Mouse (Mus musculus) retina, embryonic 14.5 days (tissue): ENCODE data around the gene 2410137M14Rik.
A peak's percentile ranks its signal among the peaks of the same experiment; 100 is the strongest.
"Not testable (repeated sequence)": the region's sequence is repeated elsewhere in the genome, so short reads cannot be mapped to it uniquely, and the experiment has no call there.

Experiments used
- DNase-seq: peaks from one replicate; pipeline ENCODE4 v3.0.0-alpha.2; 2015; ENCODE audit warnings: low spot score

The 2410137M14Rik gene

DNA sequence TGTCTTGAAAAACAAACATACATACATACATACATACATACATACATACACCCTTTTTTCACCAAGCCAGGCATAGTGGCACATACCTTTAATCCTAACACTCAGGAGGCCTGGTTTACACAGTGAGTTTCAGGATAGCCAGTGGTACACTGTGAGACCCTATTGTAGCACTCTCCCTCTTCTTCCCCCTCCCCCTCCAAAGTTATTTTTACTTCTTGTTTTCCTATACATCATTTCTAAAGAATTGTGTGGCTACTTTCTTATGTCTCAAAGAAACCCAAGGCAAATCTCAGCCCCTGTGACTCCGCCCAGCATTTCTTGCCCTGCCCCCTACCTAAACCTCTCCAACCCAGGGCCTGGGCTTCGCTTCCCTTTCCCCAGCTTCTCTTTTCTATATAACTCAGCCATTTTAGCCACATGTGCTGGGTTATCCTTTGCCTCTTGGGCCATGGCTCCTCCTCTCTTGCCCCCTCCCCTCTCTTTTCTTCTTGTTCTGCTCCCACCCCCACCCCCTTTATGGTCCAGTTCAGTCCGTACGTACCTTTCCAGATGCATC lies 12.8 kb upstream of the 2410137M14Rik start:
- no peak for DNase-seq

DNA sequence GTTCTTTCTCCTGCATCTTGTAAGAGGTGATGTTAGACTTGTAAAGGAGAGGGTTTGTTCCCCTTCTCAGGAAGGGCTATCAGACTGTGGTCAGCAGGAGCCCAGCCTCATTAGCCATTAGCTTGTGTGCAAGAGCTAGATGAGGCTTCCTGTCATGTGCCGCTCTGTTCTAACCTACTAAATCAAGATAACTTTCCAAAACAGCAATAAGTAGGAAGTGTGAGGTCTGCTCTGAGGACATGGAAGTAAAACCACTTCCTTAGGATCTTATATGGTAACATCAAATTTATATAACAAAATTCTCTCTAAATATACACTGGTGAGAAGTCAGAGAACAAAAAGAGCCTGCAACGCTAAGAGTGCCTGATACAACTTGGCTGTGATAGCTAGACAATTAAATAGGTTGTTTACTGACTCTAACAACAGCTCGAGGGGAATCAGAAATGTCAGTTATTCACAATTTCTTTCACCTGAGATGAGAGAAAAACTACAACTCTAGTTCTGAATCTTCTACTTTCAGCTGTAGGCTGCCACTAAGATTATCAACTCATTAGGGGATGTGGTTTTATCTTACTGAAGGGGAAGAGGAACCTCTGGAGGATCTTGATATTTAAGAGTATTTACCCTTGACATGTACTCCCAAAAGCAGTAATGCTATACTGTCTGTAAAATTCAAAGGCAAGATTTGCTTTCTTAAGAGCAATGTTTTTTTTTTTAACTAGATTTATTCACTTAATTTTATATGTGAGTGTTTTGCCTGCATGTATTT lies 11.5 kb upstream of the 2410137M14Rik start:
- no peak for DNase-seq

GRCm38 (mm10) chr17:36990630-36991029 lies 9.6 kb upstream of the 2410137M14Rik start:
- DNase-seq, result not testable (repeated sequence)

- no peak for DNase-seq
These were observed 8.4 kb upstream of the 2410137M14Rik start, which contains the start of gene H2-M5 for GRCm38 (mm10) chr17:36989437-36989836. H2-M5 (minus strand) TSS chr17:36989537.

- DNase-seq, result no peak
These were observed 7.4 kb upstream of the 2410137M14Rik start for GRCm38 (mm10) chr17:36988475-36988874.

- DNase-seq, result no peak
These were observed 1.5 kb upstream of the 2410137M14Rik start for GRCm38 (mm10) chr17:36982253-36983155.

DNA sequence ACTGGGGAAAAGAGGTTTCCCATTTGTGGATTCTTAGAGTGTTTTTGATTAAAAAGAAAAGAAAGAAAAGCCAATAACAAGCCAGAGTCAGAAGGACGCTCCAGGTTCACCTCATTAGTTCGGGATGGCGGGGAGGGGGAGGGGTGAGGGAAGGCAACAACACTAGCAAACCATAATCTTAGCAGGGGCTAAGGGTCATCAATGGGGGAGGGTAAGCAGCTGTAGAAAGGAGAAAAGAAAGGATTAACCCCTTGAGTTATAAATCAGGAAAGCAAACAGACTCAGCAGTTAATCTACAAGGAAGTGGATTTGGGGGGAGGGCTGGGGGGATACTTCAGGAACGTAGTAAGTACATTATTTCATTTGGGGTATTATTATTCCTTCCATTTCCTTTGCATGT lies 808 bp upstream of the 2410137M14Rik start:
- DNase-seq, result no peak

- no peak for DNase-seq
These were observed 7.7 kb downstream of the 2410137M14Rik start for GRCm38 (mm10) chr17:36973271-36973787.

DNA sequence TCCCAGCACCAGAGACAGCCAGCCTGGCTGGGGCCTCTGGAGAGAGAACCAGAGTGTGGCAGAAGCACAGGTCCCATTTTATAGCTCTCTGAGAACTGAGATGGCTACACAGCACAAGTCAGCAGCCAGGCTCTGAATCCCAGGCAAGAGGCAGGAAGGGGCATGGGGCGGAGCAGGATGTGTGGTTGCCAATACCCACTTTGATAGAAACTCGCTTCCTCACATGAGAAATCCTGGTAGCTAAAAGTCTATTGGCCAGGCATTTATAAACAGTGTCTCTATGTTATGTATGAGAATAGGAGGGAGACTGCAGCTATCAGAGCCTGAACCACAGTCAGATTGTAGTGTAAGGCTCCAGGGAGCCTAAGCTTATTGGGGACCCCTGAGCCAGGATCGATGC lies 8.2 kb downstream of the 2410137M14Rik start:
- no peak for DNase-seq

GRCm38 (mm10) chr17:36971172-36971850 lies 9.7 kb downstream of the 2410137M14Rik start:
- no peak for DNase-seq

DNA sequence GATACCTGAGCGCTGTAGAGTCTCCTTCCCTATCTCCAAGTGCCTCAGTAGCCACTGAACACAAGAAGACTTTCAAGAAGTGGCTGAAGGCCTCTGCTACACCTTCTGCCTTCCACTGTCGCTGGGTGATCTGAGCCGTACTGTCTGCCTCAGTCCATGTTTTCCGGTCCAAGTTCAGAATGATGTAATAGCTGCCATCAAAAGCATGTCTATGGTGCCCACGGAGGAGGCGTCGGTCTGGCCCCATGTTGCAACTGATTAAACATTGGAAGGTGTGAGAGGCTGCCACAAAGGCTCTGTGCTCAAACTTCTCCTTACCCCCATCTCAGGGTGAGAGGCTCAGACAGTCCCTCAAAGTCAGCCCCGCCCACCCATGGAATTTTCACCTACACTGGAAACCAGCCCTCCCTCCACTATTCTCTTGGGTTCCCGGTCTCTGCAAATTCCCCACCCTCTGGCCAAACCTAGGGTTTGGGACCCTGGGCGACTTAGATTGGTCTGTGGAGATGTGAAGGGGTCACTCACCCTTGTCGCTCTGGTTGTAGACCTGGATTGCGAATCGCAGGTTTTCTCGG lies 10.6 kb downstream of the 2410137M14Rik start:
- no peak for DNase-seq

DNA sequence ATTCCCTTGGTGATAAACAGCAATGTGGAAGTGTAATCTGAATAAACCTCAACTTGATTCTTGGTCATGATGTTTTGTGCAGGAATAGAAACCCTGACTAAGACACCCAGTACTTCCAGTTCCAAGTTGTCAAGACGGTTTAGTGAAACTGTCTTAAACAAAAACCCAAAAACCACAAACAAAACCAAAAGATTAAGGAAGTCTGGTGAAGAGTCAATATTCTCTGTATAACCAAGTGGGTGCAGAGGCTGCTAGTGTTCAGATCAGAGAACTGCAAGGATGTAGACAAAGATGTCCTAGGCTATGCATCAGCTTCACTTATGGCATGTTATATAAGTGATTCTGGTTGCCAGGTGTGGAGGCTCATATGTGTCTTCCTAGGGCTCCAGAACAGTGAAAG lies 14.2 kb downstream of the 2410137M14Rik start:
- no peak for DNase-seq

DNA sequence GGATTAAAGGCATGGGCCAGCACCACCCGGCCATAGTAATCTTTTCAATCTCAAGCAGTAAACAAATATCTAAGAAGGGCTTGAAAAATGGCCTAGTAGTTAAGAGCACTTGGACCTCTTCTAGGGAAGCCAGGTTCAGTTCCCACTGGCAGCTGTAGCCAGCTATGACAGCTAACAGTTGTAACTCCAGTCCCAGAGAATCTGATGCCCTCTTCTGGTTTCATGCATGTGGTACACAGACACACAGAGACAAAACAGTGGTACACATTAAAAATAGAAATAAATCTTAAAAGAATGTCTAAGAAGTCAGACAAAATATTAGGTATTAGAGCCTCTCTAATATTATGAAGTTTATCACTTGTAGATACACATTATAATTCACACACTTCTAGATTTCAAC lies 19.9 kb downstream of the 2410137M14Rik start:
- DNase-seq, result no peak

DNA sequence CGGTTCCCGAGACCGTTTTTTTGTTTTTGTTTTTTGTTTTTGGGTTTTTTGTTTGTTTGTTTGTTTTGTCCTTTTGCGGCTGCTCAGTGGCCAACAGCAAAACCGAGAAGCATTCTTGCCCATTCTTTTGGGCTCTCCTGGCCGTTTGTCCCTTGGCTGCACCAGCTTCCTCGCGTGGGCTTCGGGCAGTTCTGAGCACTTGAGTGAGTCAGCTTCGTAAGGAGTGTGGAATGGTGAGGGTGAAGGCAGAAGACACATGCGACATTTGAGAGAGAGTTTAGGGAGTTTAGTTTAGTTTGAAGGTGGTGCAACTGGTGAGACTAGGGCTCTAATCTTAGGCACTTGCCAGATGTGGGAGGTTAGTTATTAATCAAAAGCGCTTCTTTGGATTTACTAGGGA lies 22.2 kb downstream of the 2410137M14Rik start:
- no peak for DNase-seq

DNA sequence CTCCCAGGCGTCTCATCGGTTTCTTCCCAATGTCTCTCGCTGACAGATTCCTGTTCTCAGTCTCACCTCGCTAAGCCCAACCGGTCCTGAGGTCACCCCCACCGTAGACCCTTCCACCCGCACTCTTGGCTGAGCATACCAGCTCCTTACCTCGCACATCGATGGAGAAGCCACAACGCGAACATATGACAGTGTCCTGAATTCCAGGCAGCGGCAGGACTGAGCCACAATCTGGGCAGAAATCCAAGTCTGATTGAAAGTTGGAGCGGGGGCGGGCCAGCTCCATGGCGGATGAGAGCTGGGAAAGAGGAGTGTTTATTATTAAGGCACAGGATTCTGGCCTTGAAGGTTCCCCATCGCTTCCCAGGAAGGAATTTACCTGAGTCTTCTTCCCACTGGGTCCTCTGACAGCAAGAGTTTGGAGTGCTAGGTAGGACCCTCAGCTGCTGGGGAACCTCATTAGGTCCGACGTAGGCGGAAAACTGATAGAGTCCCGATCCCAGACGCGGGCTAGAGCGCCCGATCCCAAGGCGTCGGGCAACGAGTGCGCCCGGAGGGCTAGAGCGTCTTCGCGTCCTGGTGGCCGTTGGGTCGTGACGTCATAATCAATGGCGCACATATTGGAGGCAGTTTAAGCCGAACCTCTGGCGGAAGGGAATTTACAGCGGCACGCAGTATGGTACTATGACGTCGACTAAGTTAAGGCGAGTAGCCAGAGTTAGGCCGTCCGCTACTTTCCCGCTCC lies 22.9 kb downstream of the 2410137M14Rik start, which contains the start of the genes Znrd1 and Znrd1as:
Znrd1 (minus strand) TSS at position 561 of the 745 bp plus-strand sequence.
Znrd1as (plus strand) TSS at position 594 of the 745 bp plus-strand sequence.
- DNase-seq, result peak; percentile 99

DNA sequence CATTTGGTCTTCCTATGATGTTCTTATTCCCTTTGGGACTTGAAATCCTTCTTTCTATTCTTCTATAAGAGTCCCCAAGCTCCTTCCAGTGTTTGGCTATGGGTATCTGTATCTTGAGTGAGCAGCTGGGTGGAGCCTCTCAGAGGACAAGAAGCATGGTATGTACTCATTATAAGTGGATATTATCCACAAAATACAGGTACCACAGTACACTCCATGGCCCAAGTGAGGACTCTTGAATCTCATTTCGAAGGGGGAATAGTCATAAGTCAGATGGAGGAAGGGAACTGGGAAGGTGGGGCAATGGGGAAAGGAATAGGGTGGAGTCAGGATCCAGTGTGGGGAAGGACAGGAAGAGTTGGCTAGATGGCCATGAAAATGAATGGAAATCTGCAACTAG lies 28.0 kb downstream of the 2410137M14Rik start:
- DNase-seq, result no peak

- DNase-seq, result no peak
These were observed 28.4 kb downstream of the 2410137M14Rik start for GRCm38 (mm10) chr17:36952631-36953030.

DNA sequence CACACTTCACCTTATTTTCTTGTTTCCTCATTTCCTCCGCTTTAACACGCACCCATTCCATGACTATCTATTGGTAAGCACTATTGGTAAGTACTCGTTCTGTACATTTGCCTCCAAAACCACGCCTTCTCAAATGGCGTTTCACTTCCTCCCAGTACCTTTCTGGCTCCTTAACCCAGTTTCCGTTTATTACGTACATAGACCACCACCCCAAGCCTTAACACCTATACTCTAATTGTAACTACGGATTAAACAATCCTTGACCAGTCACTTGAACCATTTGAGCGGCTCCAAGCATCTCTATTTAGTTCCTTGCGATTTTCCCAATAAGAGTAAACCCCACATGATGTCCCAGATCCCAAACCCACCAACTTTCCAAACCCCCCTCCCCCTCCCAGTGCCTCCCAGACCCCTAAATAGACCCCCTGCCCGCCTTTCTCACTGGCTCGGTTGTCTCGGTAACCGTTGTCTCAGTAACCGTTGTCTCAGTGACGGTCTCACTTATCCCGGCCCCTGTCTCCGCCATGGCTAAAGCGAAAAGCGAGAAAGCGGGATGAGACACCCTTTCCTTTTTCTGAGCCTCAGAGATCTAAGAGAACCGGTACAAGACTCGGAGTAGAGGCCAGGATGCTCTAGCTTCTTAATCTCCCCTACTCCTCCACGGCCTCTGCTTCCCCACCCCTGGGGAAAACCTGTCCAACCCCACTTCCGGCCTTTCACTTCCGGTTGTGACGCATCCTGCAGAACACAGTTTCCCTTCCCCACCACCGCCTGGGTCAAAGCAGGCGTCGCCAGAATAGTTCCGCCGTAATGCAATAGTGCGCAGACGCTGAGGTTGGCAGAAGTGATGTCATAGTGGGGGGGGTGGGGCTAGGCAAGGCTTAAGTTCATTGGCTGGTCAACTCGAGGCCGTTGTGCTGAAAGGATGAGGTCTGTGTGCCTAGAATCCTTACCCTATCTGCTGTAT lies 29.8 kb downstream of the 2410137M14Rik start, which contains the start of gene Ppp1r11:
Ppp1r11 (minus strand) TSS at position 761 of the 967 bp plus-strand sequence.
- DNase-seq, result peak; percentile 97

DNA sequence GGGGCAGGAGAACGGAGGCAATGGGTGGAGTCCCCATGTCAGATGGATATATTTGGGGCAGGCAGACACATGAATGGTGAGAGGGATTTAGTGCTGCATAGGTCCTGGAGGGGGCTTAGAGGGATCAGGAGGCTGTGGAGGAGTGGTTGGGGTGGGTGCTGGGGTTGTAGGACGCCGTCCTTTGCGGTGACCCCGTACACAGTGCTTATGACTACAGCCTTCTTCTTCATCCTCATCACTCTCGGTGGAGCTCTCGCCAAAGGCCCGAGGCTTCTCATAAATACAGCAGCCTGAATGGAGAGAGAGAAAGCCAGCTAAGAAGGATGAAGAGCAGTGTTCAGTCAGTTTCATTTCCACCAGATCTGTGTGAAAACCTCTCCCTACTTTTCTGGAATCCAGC lies 31.8 kb downstream of the 2410137M14Rik start:
- DNase-seq, result no peak
